Mouse (Mus musculus): Measurements from ENCODE around the gene Gal3st2. TPM values are rescaled to one million over a fixed set of nuclear protein-coding genes. Genes with fewer than 3 reads are reported as not detected.
A peak's percentile ranks its signal among the peaks of the same experiment; 100 is the strongest.
"Not testable (repeated sequence)": the region's sequence is repeated elsewhere in the genome, so short reads cannot be mapped to it uniquely, and the experiment has no call there.

The Gal3st2 gene
- total and polyA plus RNA-seq, 2 experiments from 2014 or later, result not detected

GRCm38 (mm10) chr1:93857991-93858390 is 3.1 kb upstream of the Gal3st2 start:
- no peak overlapping the region for H3K27ac ChIP-seq (ENCODE audit: low read depth, low read length)
- H3K9me3 ChIP-seq (ENCODE audit: low read length), result no peaks in the 10 kb centered on the region
- no peaks in the 10 kb centered on the region for H3K4me1 ChIP-seq (ENCODE audit: insufficient read depth)
- H3K27me3 ChIP-seq (ENCODE audit: insufficient read depth, low read length), result no peaks in the 10 kb centered on the region
- DNase-seq (no peak), ATAC-seq (no peak)
- WGBS, result 74% methylated on average over 3 of the region's 3 CpGs
- no peak overlapping the region for H3K4me2 ChIP-seq (ENCODE audit: low read depth)
- no peak for TF ChIP-seq CTCF (IDR thresholded peaks at IDR 0.05; ENCODE audit: low read depth)
- H3K4me3 ChIP-seq (ENCODE audit: low read depth, low read length), result no peak overlapping the region
- H3K36me3 ChIP-seq (ENCODE audit: insufficient read depth), result no peaks in the 10 kb centered on the region
- no peak overlapping the region for H3K9ac ChIP-seq

GRCm38 (mm10) chr1:93859619-93860018 is 1.5 kb upstream of the Gal3st2 start:
- H3K27me3 ChIP-seq (ENCODE audit: insufficient read depth, low read length), result no peaks in the 10 kb centered on the region
- H3K27ac ChIP-seq (ENCODE audit: low read depth, low read length), result no peak overlapping the region
- ATAC-seq, result no peak
- no peak overlapping the region for H3K4me3 ChIP-seq (ENCODE audit: low read depth, low read length)
- H3K4me2 ChIP-seq (ENCODE audit: low read depth), result no peak overlapping the region
- no peak overlapping the region for H3K9ac ChIP-seq
- H3K9me3 ChIP-seq (ENCODE audit: low read length), result no peaks in the 10 kb centered on the region
- no peak for DNase-seq
- H3K4me1 ChIP-seq (ENCODE audit: insufficient read depth), result no peaks in the 10 kb centered on the region
- no peak for TF ChIP-seq CTCF (IDR thresholded peaks at IDR 0.05; ENCODE audit: low read depth)
- no peaks in the 10 kb centered on the region for H3K36me3 ChIP-seq (ENCODE audit: insufficient read depth)

GRCm38 (mm10) chr1:93871594-93872105 is 10.5 kb downstream of the Gal3st2 start:
- not testable (repeated sequence) for H3K9ac ChIP-seq; H3K9me3 ChIP-seq (ENCODE audit: low read length); DNase-seq; ATAC-seq; H3K4me1 ChIP-seq (ENCODE audit: insufficient read depth); H3K4me3 ChIP-seq (ENCODE audit: low read depth, low read length); H3K4me2 ChIP-seq (ENCODE audit: low read depth); H3K27ac ChIP-seq (ENCODE audit: low read depth, low read length); H3K36me3 ChIP-seq (ENCODE audit: insufficient read depth); H3K27me3 ChIP-seq (ENCODE audit: insufficient read depth, low read length)
- WGBS, result 57% methylated on average over 1 of the region's 1 CpGs

- H3K4me2 ChIP-seq (ENCODE audit: low read depth); H3K9ac ChIP-seq; H3K9me3 ChIP-seq (ENCODE audit: low read length); ATAC-seq; H3K4me1 ChIP-seq (ENCODE audit: insufficient read depth); H3K4me3 ChIP-seq (ENCODE audit: low read depth, low read length); H3K36me3 ChIP-seq (ENCODE audit: insufficient read depth); H3K27ac ChIP-seq (ENCODE audit: low read depth, low read length); DNase-seq; H3K27me3 ChIP-seq (ENCODE audit: insufficient read depth, low read length): not testable (repeated sequence)
- 94% methylated on average over 10 of the region's 22 CpGs for WGBS
Observed at GRCm38 (mm10) chr1:93874405-93874804, 13.3 kb downstream of the Gal3st2 start.

GRCm38 (mm10) chr1:93881778-93882177 is 20.7 kb downstream of the Gal3st2 start:
- H3K9ac ChIP-seq; H3K27ac ChIP-seq (ENCODE audit: low read depth, low read length); H3K4me2 ChIP-seq (ENCODE audit: low read depth); H3K4me1 ChIP-seq (ENCODE audit: insufficient read depth); H3K36me3 ChIP-seq (ENCODE audit: insufficient read depth); DNase-seq; H3K4me3 ChIP-seq (ENCODE audit: low read depth, low read length); H3K27me3 ChIP-seq (ENCODE audit: insufficient read depth, low read length); H3K9me3 ChIP-seq (ENCODE audit: low read length); ATAC-seq: not testable (repeated sequence)
- WGBS, result no CpG with 5 or more reads among the region's 11 CpGs

GRCm38 (mm10) chr1:93890936-93891335 is 29.8 kb downstream of the Gal3st2 start:
- H3K4me2 ChIP-seq (ENCODE audit: low read depth); H3K4me3 ChIP-seq (ENCODE audit: low read depth, low read length); H3K9me3 ChIP-seq (ENCODE audit: low read length); DNase-seq; H3K9ac ChIP-seq; H3K27me3 ChIP-seq (ENCODE audit: insufficient read depth, low read length); ATAC-seq; H3K36me3 ChIP-seq (ENCODE audit: insufficient read depth); H3K27ac ChIP-seq (ENCODE audit: low read depth, low read length); H3K4me1 ChIP-seq (ENCODE audit: insufficient read depth): not testable (repeated sequence)
- 0 out of 2 replicates have a peak, but pooled peaks have one; percentile 4 for TF ChIP-seq CTCF (IDR thresholded peaks at IDR 0.05; ENCODE audit: low read depth)
- 68% methylated on average over 1 of the region's 1 CpGs for WGBS

- H3K4me3 ChIP-seq (ENCODE audit: low read depth, low read length); H3K27ac ChIP-seq (ENCODE audit: low read depth, low read length); H3K4me1 ChIP-seq (ENCODE audit: insufficient read depth); H3K4me2 ChIP-seq (ENCODE audit: low read depth); H3K36me3 ChIP-seq (ENCODE audit: insufficient read depth); ATAC-seq; H3K27me3 ChIP-seq (ENCODE audit: insufficient read depth, low read length); DNase-seq; H3K9me3 ChIP-seq (ENCODE audit: low read length); H3K9ac ChIP-seq: not testable (repeated sequence)
- WGBS, result no CpG with 5 or more reads among the region's 1 CpGs
Observed at GRCm38 (mm10) chr1:93897395-93897794, 36.3 kb downstream of the Gal3st2 start.

GRCm38 (mm10) chr1:93901291-93901690 is 40.2 kb downstream of the Gal3st2 start:
- not testable (repeated sequence) for DNase-seq; H3K4me3 ChIP-seq (ENCODE audit: low read depth, low read length); H3K4me2 ChIP-seq (ENCODE audit: low read depth); H3K9me3 ChIP-seq (ENCODE audit: low read length); H3K27me3 ChIP-seq (ENCODE audit: insufficient read depth, low read length); H3K9ac ChIP-seq; H3K4me1 ChIP-seq (ENCODE audit: insufficient read depth); H3K27ac ChIP-seq (ENCODE audit: low read depth, low read length); H3K36me3 ChIP-seq (ENCODE audit: insufficient read depth); ATAC-seq
- WGBS, result 76% methylated on average over 2 of the region's 5 CpGs

GRCm38 (mm10) chr1:93906690-93907089 is 45.6 kb downstream of the Gal3st2 start:
- H3K27ac ChIP-seq (ENCODE audit: low read depth, low read length); H3K27me3 ChIP-seq (ENCODE audit: insufficient read depth, low read length); ATAC-seq; H3K9me3 ChIP-seq (ENCODE audit: low read length); H3K4me1 ChIP-seq (ENCODE audit: insufficient read depth); DNase-seq; H3K4me3 ChIP-seq (ENCODE audit: low read depth, low read length); H3K9ac ChIP-seq; H3K4me2 ChIP-seq (ENCODE audit: low read depth); H3K36me3 ChIP-seq (ENCODE audit: insufficient read depth): not testable (repeated sequence)
- 60% methylated on average over 2 of the region's 5 CpGs for WGBS

GRCm38 (mm10) chr1:93908977-93909586 is 48.0 kb downstream of the Gal3st2 start:
- not testable (repeated sequence) for H3K36me3 ChIP-seq (ENCODE audit: insufficient read depth); H3K4me3 ChIP-seq (ENCODE audit: low read depth, low read length); H3K4me2 ChIP-seq (ENCODE audit: low read depth); DNase-seq; H3K27me3 ChIP-seq (ENCODE audit: insufficient read depth, low read length); H3K27ac ChIP-seq (ENCODE audit: low read depth, low read length); H3K9ac ChIP-seq; H3K9me3 ChIP-seq (ENCODE audit: low read length); H3K4me1 ChIP-seq (ENCODE audit: insufficient read depth)
- peak; percentile 36; the same call in 1 of the 2 replicates for ATAC-seq
- no CpG with 5 or more reads among the region's 11 CpGs for WGBS
